Mouse (Mus musculus): ENCODE data around the gene Dock2. TPM values are rescaled to one million over a fixed set of nuclear protein-coding genes. Genes with fewer than 3 reads are reported as not detected.

The Dock2 gene
- total and polyA plus RNA-seq, 3 experiments, result 79.6 to 151 (median 133) TPM

GRCm38 (mm10) chr11:34194158-34194941, 589.3 kb downstream of the Dock2 start:
- H3K4me1 ChIP-seq (ENCODE audit: control insufficient read depth in 1 of 2, insufficient read depth in 2 of 2), result peaks cover 20 to 44% of the 10 kb centered on the region in 2 experiments
- DNase-seq (ENCODE audit: extremely low read depth), result peak; percentile 80
- dilution Hi-C loops (cut with MboI; ENCODE audit: extremely low pct_ligation_motif_present, extremely low pct_unique_long_range_greater_than_20kb, low sequenced_read_pairs) (no loop called here), in situ Hi-C loops (cut with MboI; ENCODE audit: low pct_ligation_motif_present, low pct_unique_long_range_greater_than_20kb, low sequenced_read_pairs) (no loop called here)
- peak overlapping the region; percentile 97 for H3K4me2 ChIP-seq (ENCODE audit: insufficient read depth, low read depth, poor library complexity, severe bottlenecking)
- H3K9me3 ChIP-seq (replicated peaks; ENCODE audit: low read length), result no peaks in the 10 kb centered on the region
- H3K4me3 ChIP-seq (replicated peaks in 1 of 3; ENCODE audit: low read depth in 2 of 3, low read length in 2 of 3, poor library complexity in 1 of 3), result peak overlapping the region in 1 of 3 experiments; percentile 13
- H3K79me2 ChIP-seq (replicated peaks; ENCODE audit: control insufficient read depth, extremely low read depth, insufficient read depth, poor library complexity, severe bottlenecking), result no peaks in the 10 kb centered on the region
- H3K27me3 ChIP-seq (replicated peaks), result peaks cover 1% of the 10 kb centered on the region
- TF ChIP-seq JUN (IDR thresholded peaks at IDR 0.05; ENCODE audit: insufficient read depth, low read depth, low read length) (no peak), BHLHE40 (IDR thresholded peaks at IDR 0.05; ENCODE audit: low read depth, low read length) (peak; percentile 68), TBP (conservative IDR thresholded peaks at IDR 0.05; ENCODE audit: low read depth, low read length) (0 out of 2 replicates have a peak, but pooled peaks have one; percentile 22), HCFC1 (IDR thresholded peaks at IDR 0.05; ENCODE audit: low read depth, low read length) (no peak), NELFE (IDR thresholded peaks at IDR 0.05; ENCODE audit: low read depth, low read length) (no peak), TCF12 (IDR thresholded peaks at IDR 0.05; ENCODE audit: low read depth, low read length) (peak; percentile 45; the same call in 1 of the 2 replicates), CHD1 (IDR thresholded peaks at IDR 0.05; ENCODE audit: low read depth, low read length) (peak; percentile 63; the same call in 1 of the 2 replicates), KAT2A (IDR thresholded peaks at IDR 0.05; ENCODE audit: insufficient replicate concordance, low read length) (no peak), MAFK (IDR thresholded peaks at IDR 0.05; ENCODE audit: insufficient replicate concordance, low read length) (0 out of 2 replicates have a peak, but pooled peaks have one; percentile 44), CTCF (conservative IDR thresholded peaks at IDR 0.05 in 1 of 2, IDR thresholded peaks at IDR 0.05 in 1 of 2; ENCODE audit: low read depth in 2 of 2, low read length in 2 of 2) (no peak), IRF4 (IDR thresholded peaks at IDR 0.05; ENCODE audit: low read depth, low read length) (peak; percentile 91), SMC3 (IDR thresholded peaks at IDR 0.05; ENCODE audit: low read depth, low read length) (peak; percentile 5; the same call in 1 of the 2 replicates), ZKSCAN1 (IDR thresholded peaks at IDR 0.05; ENCODE audit: borderline replicate concordance, low read depth, low read length) (no peak), ETS1 (conservative IDR thresholded peaks at IDR 0.05; ENCODE audit: low read depth, low read length) (peak; percentile 88), MXI1 (IDR thresholded peaks at IDR 0.05; ENCODE audit: low read depth, low read length) (peak; percentile 62), UBTF (IDR thresholded peaks at IDR 0.05; ENCODE audit: low read depth, low read length) (no peak), NRF1 (IDR thresholded peaks at IDR 0.05; ENCODE audit: low read depth, low read length) (no peak), POLR2AphosphoS2 (IDR thresholded peaks at IDR 0.05; ENCODE audit: low read depth, low read length) (no peak), MEF2A (IDR thresholded peaks at IDR 0.05; ENCODE audit: borderline replicate concordance, low read depth, low read length) (peak; percentile 88), RAD21 (IDR thresholded peaks at IDR 0.05; ENCODE audit: low read depth, low read length) (no peak), EP300 (IDR thresholded peaks at IDR 0.05; ENCODE audit: low read length) (peak; percentile 93), USF1 (IDR thresholded peaks at IDR 0.05; ENCODE audit: low read depth, low read length) (no peak), E2F4 (IDR thresholded peaks at IDR 0.05; ENCODE audit: insufficient replicate concordance, low read depth, low read length) (no peak), ZMIZ1 (IDR thresholded peaks at IDR 0.05; ENCODE audit: low read depth, low read length) (no peak), GABPA (IDR thresholded peaks at IDR 0.05; ENCODE audit: insufficient replicate concordance, low read depth, low read length) (no peak), ZNF384 (IDR thresholded peaks at IDR 0.05; ENCODE audit: low read depth, low read length) (no peak), PAX5 (IDR thresholded peaks at IDR 0.05; ENCODE audit: low read length) (no peak), CHD2 (IDR thresholded peaks at IDR 0.05; ENCODE audit: low read length) (no peak; the same call in 1 of the 2 replicates), USF2 (conservative IDR thresholded peaks at IDR 0.05; ENCODE audit: low read depth, low read length) (no peak), SIN3A (IDR thresholded peaks at IDR 0.05; ENCODE audit: low read length) (peak; percentile 77; the same call in 1 of the 2 replicates), MAZ (IDR thresholded peaks at IDR 0.05; ENCODE audit: low read depth, low read length) (0 out of 2 replicates have a peak, but pooled peaks have one; percentile 44), MYC (IDR thresholded peaks at IDR 0.05; ENCODE audit: low read depth, low read length) (no peak), ELF1 (IDR thresholded peaks at IDR 0.05; ENCODE audit: low read depth, low read length) (peak; percentile 34; the same call in 1 of the 2 replicates), MAX (IDR thresholded peaks at IDR 0.05; ENCODE audit: low read length) (no peak), RCOR1 (conservative IDR thresholded peaks at IDR 0.05; ENCODE audit: low read depth, low read length) (0 out of 2 replicates have a peak, but pooled peaks have one; percentile 22), POLR2A (IDR thresholded peaks at IDR 0.05; ENCODE audit: low read depth, low read length) (peak; percentile 36; the same call in 1 of the 2 replicates), ZC3H11A (IDR thresholded peaks at IDR 0.05; ENCODE audit: low read depth, low read length) (no peak), JUND (conservative IDR thresholded peaks at IDR 0.05; ENCODE audit: low read depth, low read length) (peak; percentile 47; the same call in 1 of the 2 replicates)
- H3K27ac ChIP-seq (ENCODE audit: insufficient read depth, low read depth), result peak overlapping the region; percentile 65; the same call in 1 of the 2 replicates
- no peaks in the 10 kb centered on the region for H3K36me3 ChIP-seq (replicated peaks in 1 of 2; ENCODE audit: control insufficient read depth in 1 of 2, insufficient read depth in 1 of 2, low read length in 1 of 2)
- H3K9ac ChIP-seq (ENCODE audit: insufficient read depth, low read depth), result 0 out of 2 replicates have a peak overlapping the region, but pooled peaks have one; percentile 15
